Mouse (Mus musculus) embryonic facial prominence, embryonic 13.5 days (tissue): ENCODE data around the gene Cdk11b. TPM values are rescaled to one million over a fixed set of nuclear protein-coding genes. Genes with fewer than 3 reads are reported as not detected.

Source experiments
- ATAC-seq: fragments of 200-750 bp; cut with Nextera tagmentation; 2 replicates; pipeline ENCODE4 v1.8.0; 2017; ENCODE audit warnings: low read depth; ENCODE audit not compliant: insufficient number of reproducible peaks, insufficient read depth, low FRiP score, low TSS enrichment
- H3K27ac ChIP-seq: fragments of 300-500 bp; sonication (generic); 2 replicates; pipeline ENCODE4 v1.5.1; 2015; ENCODE audit warnings: moderate library complexity, mild to moderate bottlenecking, inconsistent platforms
- H3K27me3 ChIP-seq: fragments of 300-500 bp; sonication (generic); 2 replicates; pipeline ENCODE4 v1.6.1; 2015; ENCODE audit warnings: mild to moderate bottlenecking, inconsistent platforms
- H3K36me3 ChIP-seq: fragments of 300-500 bp; sonication (generic); 2 replicates; pipeline ENCODE4 v1.6.1; 2015; ENCODE audit warnings: mild to moderate bottlenecking, inconsistent platforms
- H3K4me1 ChIP-seq: fragments of 300-500 bp; sonication (generic); 2 replicates; pipeline ENCODE4 v1.6.1; 2015; ENCODE audit warnings: inconsistent platforms
- H3K4me2 ChIP-seq: fragments of 300-500 bp; sonication (generic); 2 replicates; pipeline ENCODE4 v1.6.1; 2015; ENCODE audit warnings: moderate library complexity, mild to moderate bottlenecking, inconsistent platforms
- H3K4me3 ChIP-seq: fragments of 300-500 bp; sonication (generic); 2 replicates; pipeline ENCODE4 v1.5.1; 2015; ENCODE audit warnings: mild to moderate bottlenecking, inconsistent platforms
- H3K9ac ChIP-seq: fragments of 300-500 bp; sonication (generic); 2 replicates; pipeline ENCODE4 v1.6.1; 2015; ENCODE audit warnings: mild to moderate bottlenecking, inconsistent platforms
- H3K9me3 ChIP-seq: fragments of 300-500 bp; sonication (generic); 2 replicates; pipeline ENCODE4 v1.6.1; 2016; ENCODE audit warnings: inconsistent platforms
- WGBS: fragments of 180-500 bp; shearing (Covaris S2); methylation state at CpG from one replicate; pipeline ENCODE4 v1.1.7; 2015; ENCODE audit warnings: mixed read lengths; 5-methylcytosine and 5-hydroxymethylcytosine counted together
- polyA plus RNA-seq: library from polyadenylated mRNA; unstranded; fragments of >200 nt; fragmentation: Nextera tagmentation; extraction: Ambion mirVana; gene quantifications from 2 replicates; pipeline ENCODE4 v1.2.1, GENCODE M21; 2015

Gene Cdk11b
- 73.9 and 76.4 TPM in 2 replicates for polyA plus RNA-seq

- peak; percentile 99 for ATAC-seq
- Histone ChIP-seq H3K4me2 (peak within 1 kb of the TSS; percentile 72), H3K27me3 (no peaks in the 10 kb centered on the region), H3K9me3 (no peaks in the 10 kb centered on the region), H3K36me3 (peaks cover 51% of the 10 kb centered on the region), H3K4me3 (peak within 1 kb of the TSS; percentile 97), H3K9ac (peak within 1 kb of the TSS; percentile 91), H3K4me1 (peaks cover 5% of the 10 kb centered on the region; the same call in 1 of the 2 replicates), H3K27ac (peak within 1 kb of the TSS; percentile 95)
- under 1% methylated on average over 84 of the region's 84 CpGs for WGBS
Measured at GRCm38 (mm10) chr4:155624338-155625291, at the start of gene Cdk11b. Cdk11b (plus strand) TSS chr4:155624854.

- Histone ChIP-seq H3K4me3 (no peak overlapping the region), H3K9ac (no peak overlapping the region), H3K36me3 (peaks cover 37% of the 10 kb centered on the region), H3K27me3 (no peaks in the 10 kb centered on the region), H3K9me3 (no peaks in the 10 kb centered on the region), H3K4me1 (peaks cover 8% of the 10 kb centered on the region; the same call in 1 of the 2 replicates), H3K4me2 (no peak overlapping the region), H3K27ac (no peak overlapping the region)
- no peak for ATAC-seq
- 88% methylated on average over 11 of the region's 11 CpGs for WGBS
Measured at GRCm38 (mm10) chr4:155574931-155575330, 49.7 kb upstream of the Cdk11b start.

GRCm38 (mm10) chr4:155575521-155575920, 49.1 kb upstream of the Cdk11b start:
- H3K4me3 ChIP-seq = no peak overlapping the region
- ATAC-seq = no peak
- no peak overlapping the region for H3K4me2 ChIP-seq
- H3K36me3 ChIP-seq = peaks cover 37% of the 10 kb centered on the region
- no peaks in the 10 kb centered on the region for H3K27me3 ChIP-seq
- no peaks in the 10 kb centered on the region for H3K9me3 ChIP-seq
- peaks cover 8% of the 10 kb centered on the region; the same call in 1 of the 2 replicates for H3K4me1 ChIP-seq
- no peak overlapping the region for H3K9ac ChIP-seq
- WGBS = 90% methylated on average over 8 of the region's 8 CpGs
- H3K27ac ChIP-seq = no peak overlapping the region

- Histone ChIP-seq H3K27ac (no peak overlapping the region), H3K4me3 (no peak overlapping the region), H3K27me3 (no peaks in the 10 kb centered on the region), H3K9ac (no peak overlapping the region), H3K4me2 (no peak overlapping the region), H3K36me3 (peaks cover 42% of the 10 kb centered on the region), H3K9me3 (no peaks in the 10 kb centered on the region), H3K4me1 (0 out of 2 replicates have a peak, but pooled peaks cover under 1% of the 10 kb centered on the region)
- WGBS = 93% methylated on average over 9 of the region's 9 CpGs
- no peak for ATAC-seq
Measured at GRCm38 (mm10) chr4:155577132-155577531, 47.5 kb upstream of the Cdk11b start.

- H3K9ac ChIP-seq = no peak overlapping the region
- no peak overlapping the region for H3K4me2 ChIP-seq
- no peak overlapping the region for H3K27ac ChIP-seq
- H3K9me3 ChIP-seq = no peaks in the 10 kb centered on the region
- no peak overlapping the region for H3K4me3 ChIP-seq
- H3K4me1 ChIP-seq = no peaks in the 10 kb centered on the region
- ATAC-seq = no peak
- H3K36me3 ChIP-seq = peaks cover 48% of the 10 kb centered on the region
- 87% methylated on average over 5 of the region's 5 CpGs for WGBS
- no peaks in the 10 kb centered on the region for H3K27me3 ChIP-seq
Measured at GRCm38 (mm10) chr4:155577741-155578140, 46.9 kb upstream of the Cdk11b start.

GRCm38 (mm10) chr4:155578336-155579125, 46.1 kb upstream of the Cdk11b start:
- Histone ChIP-seq H3K36me3 (peaks cover 54% of the 10 kb centered on the region), H3K4me1 (no peaks in the 10 kb centered on the region), H3K9ac (no peak overlapping the region), H3K9me3 (no peaks in the 10 kb centered on the region), H3K4me3 (no peak overlapping the region), H3K27ac (no peak overlapping the region), H3K4me2 (no peak overlapping the region), H3K27me3 (no peaks in the 10 kb centered on the region)
- 85% methylated on average over 7 of the region's 7 CpGs for WGBS
- ATAC-seq = no peak

GRCm38 (mm10) chr4:155580420-155580819, 44.2 kb upstream of the Cdk11b start:
- H3K4me1 ChIP-seq = no peaks in the 10 kb centered on the region
- no peaks in the 10 kb centered on the region for H3K9me3 ChIP-seq
- peaks cover 71% of the 10 kb centered on the region for H3K36me3 ChIP-seq
- H3K27me3 ChIP-seq = no peaks in the 10 kb centered on the region
- 38% methylated on average over 1 of the region's 1 CpGs for WGBS
- no peak overlapping the region for H3K9ac ChIP-seq
- ATAC-seq = no peak
- no peak overlapping the region for H3K4me2 ChIP-seq
- H3K4me3 ChIP-seq = no peak overlapping the region
- H3K27ac ChIP-seq = no peak overlapping the region

- Histone ChIP-seq H3K9me3 (no peaks in the 10 kb centered on the region), H3K36me3 (peaks cover 76% of the 10 kb centered on the region), H3K4me2 (no peak overlapping the region), H3K27ac (no peak overlapping the region), H3K4me3 (no peak overlapping the region), H3K27me3 (no peaks in the 10 kb centered on the region), H3K9ac (no peak overlapping the region), H3K4me1 (no peaks in the 10 kb centered on the region)
- ATAC-seq = no peak
- 89% methylated on average over 6 of the region's 6 CpGs for WGBS
Measured at GRCm38 (mm10) chr4:155582279-155582905, 42.3 kb upstream of the Cdk11b start.

GRCm38 (mm10) chr4:155589356-155589755, 35.3 kb upstream of the Cdk11b start:
- no peak overlapping the region for H3K9ac ChIP-seq
- no peaks in the 10 kb centered on the region for H3K27me3 ChIP-seq
- no peak overlapping the region for H3K4me3 ChIP-seq
- peaks cover 66% of the 10 kb centered on the region for H3K36me3 ChIP-seq
- no peaks in the 10 kb centered on the region for H3K9me3 ChIP-seq
- 92% methylated on average over 5 of the region's 5 CpGs for WGBS
- ATAC-seq = no peak
- no peaks in the 10 kb centered on the region for H3K4me1 ChIP-seq
- no peak overlapping the region for H3K4me2 ChIP-seq
- no peak overlapping the region for H3K27ac ChIP-seq

GRCm38 (mm10) chr4:155591012-155591719, 33.5 kb upstream of the Cdk11b start:
- H3K36me3 ChIP-seq = peaks cover 47% of the 10 kb centered on the region
- WGBS = 89% methylated on average over 7 of the region's 7 CpGs
- no peaks in the 10 kb centered on the region for H3K4me1 ChIP-seq
- no peak overlapping the region for H3K4me2 ChIP-seq
- no peak for ATAC-seq
- no peak overlapping the region for H3K4me3 ChIP-seq
- H3K9ac ChIP-seq = no peak overlapping the region
- H3K27me3 ChIP-seq = no peaks in the 10 kb centered on the region
- H3K27ac ChIP-seq = no peak overlapping the region
- H3K9me3 ChIP-seq = no peaks in the 10 kb centered on the region

GRCm38 (mm10) chr4:155593780-155594179, 30.9 kb upstream of the Cdk11b start:
- 61% methylated on average over 1 of the region's 1 CpGs for WGBS
- Histone ChIP-seq H3K27ac (no peak overlapping the region), H3K4me1 (no peaks in the 10 kb centered on the region), H3K9ac (no peak overlapping the region), H3K9me3 (no peaks in the 10 kb centered on the region), H3K36me3 (peaks cover 22% of the 10 kb centered on the region), H3K4me3 (no peak overlapping the region), H3K27me3 (no peaks in the 10 kb centered on the region), H3K4me2 (no peak overlapping the region)
- no peak for ATAC-seq
